Mouse (Mus musculus) large intestine, adult 2 months (tissue): ENCODE data around the gene Phlpp1. TPM values are rescaled to one million over a fixed set of nuclear protein-coding genes. Genes with fewer than 3 reads are reported as not detected.

Experiments
- DNase-seq: peaks from one replicate; pipeline ENCODE4 v3.0.0-alpha.2; 2012; ENCODE audit warnings: low read depth, low spot score
- WGBS: fragments of 180-500 bp; shearing (Covaris S2); methylation state at CpG from one replicate; pipeline ENCODE4 v1.1.7; 2018; 5-methylcytosine and 5-hydroxymethylcytosine counted together
- polyA plus RNA-seq: library from polyadenylated mRNA; depleted of rRNA; stranded (reverse); fragments of >200 nt; gene quantifications from 2 replicates; pipeline ENCODE4 v1.2.3, GENCODE M21; 2012

Gene Phlpp1
- polyA plus RNA-seq, 1 experiment: 3.1 TPM

GRCm38 (mm10) chr1:106232460-106232850 is 60.9 kb downstream of the Phlpp1 start:
- WGBS: 85% methylated on average over 4 of the region's 4 CpGs

GRCm38 (mm10) chr1:106236986-106237385 is 65.4 kb downstream of the Phlpp1 start:
- no peak for DNase-seq

More at GRCm38 (mm10) chr1:106232460-106232850, 60.9 kb downstream of the Phlpp1 start:
- no peak for DNase-seq

- no peak for DNase-seq
- WGBS: 44% methylated on average over 7 of the region's 7 CpGs
Measured at GRCm38 (mm10) chr1:106240116-106240685, 68.6 kb downstream of the Phlpp1 start.

GRCm38 (mm10) chr1:106241059-106241458 is 69.5 kb downstream of the Phlpp1 start:
- WGBS: 86% methylated on average over 1 of the region's 1 CpGs
- no peak for DNase-seq

- 45% methylated on average over 2 of the region's 2 CpGs for WGBS
Measured at GRCm38 (mm10) chr1:106242129-106242528, 70.6 kb downstream of the Phlpp1 start.

GRCm38 (mm10) chr1:106243371-106243770 is 71.8 kb downstream of the Phlpp1 start:
- no peak for DNase-seq
- 94% methylated on average over 1 of the region's 1 CpGs for WGBS

More at GRCm38 (mm10) chr1:106242129-106242528, 70.6 kb downstream of the Phlpp1 start:
- DNase-seq: no peak

GRCm38 (mm10) chr1:106244245-106244644 is 72.7 kb downstream of the Phlpp1 start:
- WGBS: 84% methylated on average over 3 of the region's 3 CpGs
- DNase-seq: no peak

GRCm38 (mm10) chr1:106254047-106254446 is 82.5 kb downstream of the Phlpp1 start:
- WGBS: 85% methylated on average over 1 of the region's 1 CpGs
- no peak for DNase-seq

- no peak for DNase-seq
- WGBS: 61% methylated on average over 1 of the region's 1 CpGs
Measured at GRCm38 (mm10) chr1:106257176-106257575, 85.6 kb downstream of the Phlpp1 start.

GRCm38 (mm10) chr1:106268028-106268799 is 96.7 kb downstream of the Phlpp1 start:
- no peak for DNase-seq
- WGBS: 90% methylated on average over 6 of the region's 6 CpGs

- WGBS: 59% methylated on average over 4 of the region's 4 CpGs
- no peak for DNase-seq
Measured at GRCm38 (mm10) chr1:106269337-106269736, 97.8 kb downstream of the Phlpp1 start.

GRCm38 (mm10) chr1:106272916-106273315 is 101.4 kb downstream of the Phlpp1 start:
- 89% methylated on average over 2 of the region's 2 CpGs for WGBS
- no peak for DNase-seq

- 83% methylated on average over 6 of the region's 6 CpGs for WGBS
- no peak for DNase-seq
Measured at GRCm38 (mm10) chr1:106273801-106274200, 102.2 kb downstream of the Phlpp1 start.

- no peak for DNase-seq
- 52% methylated on average over 10 of the region's 10 CpGs for WGBS
Measured at GRCm38 (mm10) chr1:106274561-106275001, 103.0 kb downstream of the Phlpp1 start.

- no peak for DNase-seq
- 77% methylated on average over 4 of the region's 4 CpGs for WGBS
Measured at GRCm38 (mm10) chr1:106275142-106275541, 103.6 kb downstream of the Phlpp1 start.

- WGBS: 63% methylated on average over 7 of the region's 7 CpGs
- DNase-seq: no peak
Measured at GRCm38 (mm10) chr1:106275731-106276130, 104.2 kb downstream of the Phlpp1 start.

GRCm38 (mm10) chr1:106276824-106277223 is 105.3 kb downstream of the Phlpp1 start:
- DNase-seq: no peak
- 73% methylated on average over 1 of the region's 1 CpGs for WGBS

GRCm38 (mm10) chr1:106277286-106277685 is 105.7 kb downstream of the Phlpp1 start:
- no peak for DNase-seq
- 62% methylated on average over 4 of the region's 4 CpGs for WGBS

- WGBS: 37% methylated on average over 5 of the region's 5 CpGs
Measured at GRCm38 (mm10) chr1:106278552-106279060, 107.1 kb downstream of the Phlpp1 start.

GRCm38 (mm10) chr1:106279404-106280123 is 108.0 kb downstream of the Phlpp1 start:
- 40% methylated on average over 2 of the region's 2 CpGs for WGBS
- no peak for DNase-seq

More at GRCm38 (mm10) chr1:106278552-106279060, 107.1 kb downstream of the Phlpp1 start:
- peak; percentile 73 for DNase-seq
